Mouse (Mus musculus): ENCODE results near the gene B3gnt9. TPM values are rescaled to one million over a fixed set of nuclear protein-coding genes. Genes with fewer than 3 reads are reported as not detected.
"Not testable (repeated sequence)": the region's sequence is repeated elsewhere in the genome, so short reads cannot be mapped to it uniquely, and the experiment has no call there.

Gene B3gnt9
- total and polyA plus RNA-seq, 2 experiments, result 0.74 to 1.4 TPM

DNA sequence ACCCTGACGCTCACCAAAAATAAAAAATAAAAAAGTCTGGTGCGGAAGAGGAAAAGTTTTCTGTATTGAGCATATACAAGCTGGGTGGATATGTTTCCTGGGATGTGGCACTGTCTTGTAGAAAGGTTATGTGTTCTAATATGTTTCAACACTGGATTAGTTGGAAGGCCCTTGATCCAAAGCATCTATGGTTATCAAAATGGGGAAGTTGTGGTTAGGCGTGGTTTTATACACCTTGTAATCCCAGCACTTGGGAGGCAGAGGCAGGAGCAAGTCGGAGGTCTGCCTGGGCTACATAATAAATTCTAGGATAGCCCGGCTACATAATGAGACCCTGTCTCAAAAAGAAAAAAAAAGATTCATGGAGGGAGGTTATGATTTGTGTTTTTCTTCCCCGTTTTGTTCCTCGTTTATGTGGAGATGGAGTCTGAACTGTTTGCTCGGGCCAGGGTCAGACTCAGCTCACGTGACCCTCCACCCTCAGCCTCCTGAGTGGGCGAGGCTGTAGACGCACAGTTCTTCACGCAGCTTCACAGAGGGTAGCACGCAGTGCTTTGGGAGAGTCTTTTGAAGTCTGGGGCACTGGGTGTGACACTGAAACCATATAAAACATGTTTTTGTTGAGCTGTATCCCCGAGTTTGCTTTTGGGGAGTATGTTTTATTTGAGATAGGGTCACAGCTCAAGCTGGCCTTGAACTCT, 17.4 kb downstream of the B3gnt9 start:
- 81% methylated on average over 14 of the region's 14 CpGs for WGBS
- Histone ChIP-seq H3K9ac (ENCODE audit: low read depth, low read length) (no peak overlapping the region), H3K36me3 (ENCODE audit: control insufficient read depth, insufficient read depth, low read length) (peaks cover 84% of the 10 kb centered on the region)

DNA sequence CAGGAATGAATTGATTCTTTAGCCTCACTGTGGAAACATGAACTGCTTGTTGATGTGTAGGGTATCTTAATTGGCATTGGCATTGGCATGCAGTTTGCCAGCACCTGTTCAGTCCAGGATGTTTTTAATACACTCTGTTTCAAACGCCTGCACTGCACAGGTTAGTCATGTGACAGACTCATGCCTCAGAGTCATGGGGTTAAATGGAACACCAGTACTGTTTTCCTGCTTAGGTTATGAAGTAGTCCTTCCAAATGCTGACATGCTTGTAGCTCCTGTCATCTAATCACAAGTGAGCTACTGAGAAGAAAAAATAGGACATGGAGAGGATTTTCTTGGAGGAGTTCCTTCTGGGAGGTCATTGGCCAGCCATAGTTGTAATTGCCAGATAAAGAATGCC, 19.7 kb downstream of the B3gnt9 start:
- Histone ChIP-seq H3K79me2 (ENCODE audit: control insufficient read depth, insufficient read depth, low read length) (peaks cover 13% of the 10 kb centered on the region; the same call in 1 of the 2 replicates), H3K27me3 (ENCODE audit: control insufficient read depth, insufficient read depth, low read length) (no peaks in the 10 kb centered on the region), H3K4me1 (ENCODE audit: control insufficient read depth, insufficient read depth, low read length) (peaks cover 8% of the 10 kb centered on the region), H3K9ac (ENCODE audit: low read depth, low read length) (no peak overlapping the region), H3K4me3 (ENCODE audit: insufficient read depth, low read depth, low read length) (no peak overlapping the region), H3K36me3 (ENCODE audit: control insufficient read depth, insufficient read depth, low read length) (peaks cover 82% of the 10 kb centered on the region), H3K27ac (replicated peaks; ENCODE audit: insufficient read depth, low read depth, low read length) (no peak overlapping the region)
- TF ChIP-seq POLR2A (IDR thresholded peaks at IDR 0.05; ENCODE audit: extremely low read depth, insufficient read depth, low read length), result no peak
- TF ChIP-seq CTCF (IDR thresholded peaks at IDR 0.05; ENCODE audit: low read depth, low read length), result no peak
- 13% methylated on average over 1 of the region's 1 CpGs for WGBS
- peak; percentile 41 for DNase-seq (ENCODE audit: extremely low read depth, low read depth, low spot score)

More for the DNA sequence above, 17.4 kb downstream of the B3gnt9 start:
- H3K27ac ChIP-seq (replicated peaks; ENCODE audit: insufficient read depth, low read depth, low read length), result no peak overlapping the region
- peaks cover 3% of the 10 kb centered on the region; the same call in 1 of the 2 replicates for H3K79me2 ChIP-seq (ENCODE audit: control insufficient read depth, insufficient read depth, low read length)
- H3K4me3 ChIP-seq (ENCODE audit: insufficient read depth, low read depth, low read length), result no peak overlapping the region
- TF ChIP-seq CTCF (IDR thresholded peaks at IDR 0.05; ENCODE audit: low read depth, low read length) (no peak), POLR2A (IDR thresholded peaks at IDR 0.05; ENCODE audit: extremely low read depth, insufficient read depth, low read length) (no peak)
- H3K27me3 ChIP-seq (ENCODE audit: control insufficient read depth, insufficient read depth, low read length), result no peaks in the 10 kb centered on the region
- DNase-seq (ENCODE audit: extremely low read depth, low read depth, low spot score), result no peak
- H3K4me1 ChIP-seq (ENCODE audit: control insufficient read depth, insufficient read depth, low read length), result no peaks in the 10 kb centered on the region; the same call in 1 of the 2 replicates

DNA sequence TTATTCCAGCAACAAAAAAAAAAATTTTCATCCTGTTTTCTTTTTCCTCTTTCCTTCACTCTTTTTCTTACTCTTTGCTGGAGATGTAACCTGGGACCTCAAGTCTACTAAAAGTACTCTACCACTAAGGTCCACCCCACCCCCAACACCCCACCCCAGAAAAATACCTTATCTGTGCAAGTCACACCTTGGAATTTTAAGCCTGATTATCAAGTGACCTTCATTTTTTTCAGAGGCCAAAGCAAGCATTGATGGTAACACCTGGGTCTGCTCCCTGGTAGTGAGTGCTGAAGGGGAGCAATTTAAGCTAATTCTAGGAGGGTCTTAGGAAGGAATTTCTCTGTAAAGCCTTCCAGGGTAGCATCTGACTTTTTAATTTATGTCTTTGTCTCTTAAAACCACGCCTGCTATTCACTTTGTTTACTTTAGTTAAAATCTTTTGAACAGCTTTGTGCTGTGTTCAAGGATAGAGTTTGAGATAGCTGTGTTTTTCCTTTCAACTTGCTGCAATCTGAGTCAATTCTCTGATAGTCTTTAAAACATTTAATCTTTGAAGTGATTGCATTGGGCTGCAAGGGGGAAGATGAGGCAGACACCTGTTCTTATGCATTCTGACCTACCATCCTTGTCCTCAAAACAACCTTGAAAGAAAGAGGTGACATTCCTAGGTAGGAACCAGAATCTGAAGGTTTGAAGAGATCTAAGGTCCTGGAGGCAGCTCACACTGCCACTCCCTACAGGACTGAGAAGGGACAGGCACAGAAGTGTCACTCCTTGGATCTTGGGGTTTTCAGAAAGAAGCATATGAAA, 21.6 kb downstream of the B3gnt9 start:
- WGBS, result 63% methylated on average over 1 of the region's 1 CpGs
- Histone ChIP-seq H3K9ac (ENCODE audit: low read depth, low read length) (no peak overlapping the region), H3K4me1 (ENCODE audit: control insufficient read depth, insufficient read depth, low read length) (peaks cover 18% of the 10 kb centered on the region), H3K79me2 (ENCODE audit: control insufficient read depth, insufficient read depth, low read length) (peaks cover 25% of the 10 kb centered on the region; the same call in 1 of the 2 replicates), H3K4me3 (ENCODE audit: insufficient read depth, low read depth, low read length) (no peak overlapping the region), H3K36me3 (ENCODE audit: control insufficient read depth, insufficient read depth, low read length) (peaks cover 72% of the 10 kb centered on the region), H3K27ac (replicated peaks; ENCODE audit: insufficient read depth, low read depth, low read length) (no peak overlapping the region), H3K27me3 (ENCODE audit: control insufficient read depth, insufficient read depth, low read length) (no peaks in the 10 kb centered on the region)
- TF ChIP-seq CTCF (IDR thresholded peaks at IDR 0.05; ENCODE audit: low read depth, low read length) (no peak), POLR2A (IDR thresholded peaks at IDR 0.05; ENCODE audit: extremely low read depth, insufficient read depth, low read length) (no peak)
- no peak for DNase-seq (ENCODE audit: extremely low read depth, low read depth, low spot score)

DNA sequence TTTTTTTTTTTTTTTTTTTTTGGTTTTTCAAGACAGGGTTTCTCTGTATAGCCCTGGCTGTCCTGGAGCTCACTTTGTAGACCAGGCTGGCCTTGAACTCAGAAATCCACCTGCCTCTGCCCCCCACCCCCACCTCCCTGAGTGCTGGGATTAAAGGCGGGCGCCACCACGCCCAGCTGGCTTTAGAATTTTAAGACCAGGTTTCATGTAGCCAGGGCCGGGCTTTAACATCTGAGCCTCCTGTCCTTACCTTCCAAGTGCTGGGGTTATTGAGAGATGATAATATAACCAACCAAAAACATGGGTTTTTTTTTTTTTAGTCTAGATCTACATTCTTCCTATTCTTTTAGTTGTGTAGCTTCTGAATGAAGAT, 22.6 kb downstream of the B3gnt9 start:
- DNase-seq (ENCODE audit: extremely low read depth, low read depth, low spot score); H3K27ac ChIP-seq (replicated peaks; ENCODE audit: insufficient read depth, low read depth, low read length); H3K27me3 ChIP-seq (ENCODE audit: control insufficient read depth, insufficient read depth, low read length); H3K4me3 ChIP-seq (ENCODE audit: insufficient read depth, low read depth, low read length); H3K9ac ChIP-seq (ENCODE audit: low read depth, low read length): not testable (repeated sequence)
- WGBS, result 93% methylated on average over 4 of the region's 4 CpGs
- H3K36me3 ChIP-seq (ENCODE audit: control insufficient read depth, insufficient read depth, low read length), result peaks cover 68% of the 10 kb centered on the region
- H3K4me1 ChIP-seq (ENCODE audit: control insufficient read depth, insufficient read depth, low read length), result peaks cover 24% of the 10 kb centered on the region
- H3K79me2 ChIP-seq (ENCODE audit: control insufficient read depth, insufficient read depth, low read length), result peaks cover 30% of the 10 kb centered on the region; the same call in 1 of the 2 replicates

DNA sequence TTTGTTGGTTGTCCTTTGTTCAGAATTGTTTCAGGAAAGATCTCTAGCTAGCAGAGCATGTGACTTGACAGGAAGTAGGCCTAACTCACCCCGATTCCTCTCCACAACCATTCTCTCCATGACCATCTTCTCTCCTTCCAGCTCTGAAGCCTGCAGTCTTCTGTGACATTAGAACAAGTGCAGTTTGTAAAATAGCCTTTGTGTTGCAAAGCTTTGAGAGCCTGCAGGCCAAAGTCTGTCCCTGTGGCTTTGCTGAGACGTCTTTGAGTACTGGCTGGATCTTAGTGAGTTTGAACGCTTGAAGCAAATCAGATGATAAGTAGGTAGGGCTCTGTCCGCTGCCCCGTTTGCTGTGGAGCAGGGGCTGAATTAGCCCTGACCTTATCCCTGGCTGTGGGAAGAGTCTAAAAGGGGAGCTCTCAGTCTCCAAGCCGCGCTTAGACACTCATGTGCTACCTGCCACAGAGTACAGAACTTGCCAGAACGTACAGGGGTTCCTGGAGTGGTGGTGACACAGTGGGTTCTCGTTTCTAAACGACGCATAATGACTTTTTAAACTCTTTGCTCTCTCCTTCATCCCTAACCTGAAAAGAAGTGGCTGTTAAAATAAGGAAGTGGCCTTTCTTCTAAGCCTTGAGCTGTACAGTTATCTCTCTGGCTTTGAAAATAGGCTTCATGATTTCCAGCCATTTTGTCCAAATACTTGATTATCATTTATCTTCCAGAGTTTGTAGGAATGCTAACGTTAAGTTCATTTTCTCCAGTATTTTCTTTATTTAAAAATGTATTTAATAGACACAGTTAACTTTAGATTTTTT, 23.2 kb downstream of the B3gnt9 start:
- H3K36me3 ChIP-seq (ENCODE audit: control insufficient read depth, insufficient read depth, low read length), result peaks cover 66% of the 10 kb centered on the region
- peaks cover 24% of the 10 kb centered on the region for H3K4me1 ChIP-seq (ENCODE audit: control insufficient read depth, insufficient read depth, low read length)
- H3K9ac ChIP-seq (ENCODE audit: low read depth, low read length), result no peak overlapping the region
- TF ChIP-seq POLR2A (IDR thresholded peaks at IDR 0.05; ENCODE audit: extremely low read depth, insufficient read depth, low read length) (no peak), CTCF (IDR thresholded peaks at IDR 0.05; ENCODE audit: low read depth, low read length) (no peak)
- H3K27me3 ChIP-seq (ENCODE audit: control insufficient read depth, insufficient read depth, low read length), result no peaks in the 10 kb centered on the region
- H3K79me2 ChIP-seq (ENCODE audit: control insufficient read depth, insufficient read depth, low read length), result peaks cover 34% of the 10 kb centered on the region; the same call in 1 of the 2 replicates
- no peak overlapping the region for H3K27ac ChIP-seq (replicated peaks; ENCODE audit: insufficient read depth, low read depth, low read length)
- no peak overlapping the region for H3K4me3 ChIP-seq (ENCODE audit: insufficient read depth, low read depth, low read length)
- WGBS, result 75% methylated on average over 12 of the region's 12 CpGs
- no peak for DNase-seq (ENCODE audit: extremely low read depth, low read depth, low spot score)

Measured in liver, adult 2 months (tissue).